Mouse (Mus musculus): ENCODE data around the gene Gm17622.

Gene Gm17622

DNA sequence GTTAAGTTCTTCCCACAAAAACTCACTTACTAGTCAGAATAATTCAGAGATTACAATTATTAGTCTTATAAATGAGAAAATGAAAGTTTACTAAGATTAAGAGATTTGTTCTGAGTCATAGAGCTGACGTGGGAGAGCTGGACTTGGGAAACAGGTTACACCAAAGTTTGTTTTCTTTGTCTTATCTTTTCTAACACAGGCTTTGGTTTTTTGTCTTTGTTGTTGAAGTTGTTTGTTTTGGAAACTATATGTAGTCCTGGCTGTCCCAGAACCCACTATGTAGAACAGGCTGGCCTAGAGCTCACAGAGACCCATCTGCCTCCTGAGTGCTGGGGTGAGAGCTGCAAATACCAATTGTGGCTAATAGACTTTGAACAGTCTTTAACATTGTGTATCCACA is 20.7 kb downstream of the Gm17622 start:
- no peak for DNase-seq (ENCODE audit: low spot score)

DNA sequence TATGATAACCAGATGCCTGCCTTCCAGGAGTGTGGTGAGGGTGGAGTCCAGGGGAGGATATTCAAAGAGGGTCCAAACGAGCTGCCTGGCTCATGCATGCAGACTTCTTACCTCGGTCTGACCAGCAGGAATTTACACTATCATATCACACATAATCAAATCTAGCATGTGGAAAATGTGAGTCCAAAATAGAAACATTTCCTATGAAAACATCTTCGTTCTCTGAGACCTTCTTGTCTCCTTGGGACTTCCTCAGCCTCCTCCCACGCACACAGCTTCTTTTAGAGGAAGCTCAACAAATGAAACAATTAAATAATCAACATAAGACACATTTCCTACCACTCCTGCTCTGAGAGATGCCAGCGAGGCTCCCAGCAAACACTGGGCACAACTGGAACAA is 21.4 kb downstream of the Gm17622 start:
- peak; percentile 11 for DNase-seq (ENCODE audit: low spot score)

DNA sequence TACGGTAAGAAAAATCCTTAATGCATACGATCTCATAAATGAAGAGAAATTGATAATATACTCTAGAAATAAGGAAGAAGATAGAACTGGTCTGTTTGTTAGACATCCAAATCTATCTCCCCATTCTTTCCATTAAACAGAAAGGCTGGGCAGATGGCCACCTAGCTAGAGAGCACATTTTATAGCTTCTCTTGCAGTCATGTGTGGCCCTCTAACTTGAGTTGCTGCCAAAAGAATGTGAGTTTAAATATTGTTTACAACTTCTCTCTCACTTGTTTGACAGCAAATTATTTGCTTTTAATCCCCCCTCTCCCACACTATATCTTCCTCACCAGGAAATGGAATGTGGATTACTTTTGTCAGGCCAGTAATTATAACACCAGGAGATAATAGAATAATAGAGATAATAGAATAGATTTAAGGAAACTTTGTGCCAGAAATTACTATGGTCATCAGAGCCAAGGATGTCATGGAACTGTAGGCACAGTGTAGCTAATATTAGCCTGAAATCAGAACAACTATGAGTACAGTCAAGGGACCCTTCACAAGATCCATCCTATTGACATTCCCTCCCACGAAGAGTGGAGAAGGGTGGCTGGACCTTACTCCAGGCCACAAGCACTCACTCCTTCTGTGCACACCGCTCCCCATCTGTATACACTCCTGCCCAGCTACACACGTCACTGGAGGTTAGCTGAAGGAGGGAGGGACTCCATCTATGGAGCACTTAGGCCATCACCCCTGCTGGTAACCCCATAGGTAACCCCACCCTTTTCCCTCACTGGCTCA is 23.8 kb downstream of the Gm17622 start:
- DNase-seq (ENCODE audit: low spot score) = no peak

DNA sequence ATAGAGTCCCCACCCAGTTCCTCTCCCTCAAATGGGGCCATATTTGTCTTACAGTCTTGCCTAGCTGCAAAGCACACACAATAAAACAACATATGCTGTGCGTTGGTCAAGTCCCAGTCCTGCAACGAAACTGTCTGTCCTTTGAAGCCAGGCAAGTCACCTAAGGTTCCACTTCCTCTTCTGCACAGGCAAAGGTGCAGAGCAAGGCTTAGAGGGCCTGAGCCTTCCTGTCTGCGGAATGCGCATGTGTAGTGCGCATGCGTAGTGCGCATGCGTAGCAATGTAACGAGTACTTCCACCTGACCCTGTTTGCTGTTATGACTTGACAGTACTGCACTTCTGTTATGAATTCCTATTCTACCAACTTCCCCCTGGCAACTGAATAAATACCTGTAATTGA is 25.7 kb downstream of the Gm17622 start:
- no peak for DNase-seq (ENCODE audit: low spot score)

DNA sequence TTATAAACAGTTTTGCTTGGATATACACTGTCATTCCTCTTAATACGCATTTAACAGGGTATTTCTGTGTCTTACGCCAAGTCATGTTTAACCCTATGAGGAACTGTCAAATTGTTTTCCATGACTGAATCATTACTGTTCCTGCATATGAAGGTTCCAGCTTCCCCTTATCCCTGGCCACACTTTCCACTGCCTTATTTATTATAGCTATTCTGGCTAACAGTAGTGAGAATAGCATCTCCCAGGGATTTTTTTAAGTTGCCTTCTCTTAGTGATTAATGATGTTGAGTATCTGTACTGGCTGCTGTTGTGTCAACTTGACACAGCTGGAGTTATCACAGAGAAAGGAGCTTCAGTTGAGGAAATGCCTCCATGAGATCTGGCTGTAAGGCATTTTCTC is 26.8 kb downstream of the Gm17622 start:
- no peak for DNase-seq (ENCODE audit: low spot score)

DNA sequence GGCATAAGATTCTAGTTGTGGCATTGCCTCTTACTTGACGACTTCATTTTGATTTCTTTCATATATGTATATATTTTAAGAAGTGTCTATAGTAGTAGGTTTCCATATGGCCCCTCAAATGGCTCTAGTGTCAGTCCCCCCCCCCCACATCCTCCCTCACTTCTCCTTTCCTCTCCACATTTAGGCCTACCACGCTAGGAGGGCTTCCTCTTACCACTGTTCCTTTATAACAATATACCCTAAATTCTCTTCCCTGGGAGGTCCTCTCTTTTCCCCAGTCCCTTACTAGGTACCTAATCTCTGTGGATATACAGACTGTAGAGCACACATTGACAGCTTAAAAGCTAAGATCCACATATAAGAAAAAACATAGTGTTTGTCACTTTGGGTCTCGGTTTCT is 30.8 kb downstream of the Gm17622 start:
- no peak for DNase-seq (ENCODE audit: low spot score)

DNA sequence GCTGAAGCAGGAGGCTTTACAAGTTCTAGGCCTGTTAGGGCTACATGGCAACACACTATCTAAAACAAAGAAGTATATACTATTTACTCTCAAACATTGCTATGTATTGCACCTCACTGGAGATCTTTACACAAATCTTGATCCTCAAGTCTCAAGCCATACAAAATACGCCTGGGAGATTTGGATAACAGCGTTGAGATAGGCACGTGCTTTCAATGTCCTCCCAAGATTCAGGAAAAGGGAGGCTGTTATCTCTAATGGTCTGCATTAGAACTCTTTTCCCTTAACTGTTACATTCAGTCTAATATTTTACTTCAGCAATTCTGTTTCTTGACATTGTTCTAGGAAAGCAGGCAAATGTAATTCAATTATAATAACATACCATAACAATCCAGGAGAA is 36.5 kb downstream of the Gm17622 start:
- DNase-seq (ENCODE audit: low spot score) = no peak

DNA sequence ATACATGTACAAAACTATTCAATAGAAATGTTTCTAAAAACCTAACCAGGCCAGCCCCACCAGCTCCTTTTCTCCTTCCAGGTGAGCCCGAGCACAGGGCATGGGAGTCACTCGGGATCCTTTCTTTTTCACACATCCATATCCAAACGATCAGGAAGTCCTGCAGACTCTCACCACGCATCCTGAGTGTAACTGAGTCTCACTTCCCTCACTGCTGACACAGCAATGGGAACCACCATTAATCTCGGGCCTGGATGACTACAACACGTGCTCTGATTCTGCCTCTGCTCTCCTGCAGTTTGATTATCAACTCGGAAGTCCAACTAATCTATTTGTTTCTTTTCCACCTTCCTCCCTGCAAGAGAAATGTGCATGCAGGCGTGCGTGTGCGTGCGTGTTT is 37.3 kb downstream of the Gm17622 start:
- no peak for DNase-seq (ENCODE audit: low spot score)

DNA sequence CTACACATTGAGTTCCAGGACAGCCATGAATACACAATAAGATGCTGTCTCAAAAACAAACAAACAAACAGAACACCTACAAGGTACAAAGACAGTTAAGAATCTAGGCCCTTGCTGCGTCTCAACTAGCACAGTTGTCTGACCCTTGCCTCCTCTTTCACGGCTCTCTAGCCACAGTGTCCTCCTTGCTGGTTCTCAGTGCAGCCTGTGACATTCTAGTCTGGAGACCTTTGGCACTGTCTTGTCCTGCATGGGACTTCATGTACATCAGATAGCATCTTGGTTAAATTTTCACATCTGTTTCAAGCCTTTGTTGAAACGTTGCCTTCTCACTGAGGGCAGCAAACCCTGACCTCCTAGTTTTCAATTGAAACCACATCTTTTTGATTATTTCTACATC is 38.2 kb downstream of the Gm17622 start:
- DNase-seq (ENCODE audit: low spot score) = no peak

DNA sequence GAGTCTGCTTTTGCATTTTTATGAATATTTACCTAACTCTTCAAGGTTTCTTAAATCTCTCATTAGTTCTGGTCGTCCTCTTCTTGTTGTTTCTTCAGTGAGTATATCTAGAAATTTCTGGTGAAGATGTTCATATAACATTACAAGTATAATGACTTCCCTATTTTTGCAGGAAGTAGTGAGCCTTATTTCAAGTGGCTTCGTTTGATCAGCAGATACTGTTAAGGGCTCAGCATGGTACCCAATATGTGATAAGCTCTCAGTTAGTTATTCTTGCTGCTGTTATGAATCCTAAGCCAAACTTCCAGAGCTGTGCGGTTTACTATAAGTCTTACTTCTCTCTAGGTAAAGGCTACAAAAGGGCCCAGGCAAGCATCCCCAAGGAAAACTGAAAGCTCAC is 39.0 kb downstream of the Gm17622 start:
- no peak for DNase-seq (ENCODE audit: low spot score)

DNA sequence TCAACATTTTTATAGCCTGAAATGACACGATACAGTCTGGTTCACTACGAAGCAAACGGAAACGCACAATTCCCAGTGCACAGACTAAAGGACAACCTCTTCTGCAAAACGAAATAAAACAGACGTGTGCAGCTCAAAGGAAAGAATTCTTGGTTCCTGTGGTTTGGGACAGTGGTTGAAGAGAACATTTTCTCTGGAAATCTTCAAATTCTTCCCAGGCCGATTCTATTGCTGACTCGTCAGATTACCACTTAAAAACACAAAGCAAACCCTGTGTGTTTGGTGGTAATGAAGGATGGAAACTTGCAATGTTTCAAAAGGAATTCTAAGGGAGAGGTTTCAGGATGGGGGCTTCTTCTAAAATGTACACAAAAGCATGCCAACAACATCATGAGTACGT is 39.5 kb downstream of the Gm17622 start:
- DNase-seq (ENCODE audit: low spot score) = no peak

DNA sequence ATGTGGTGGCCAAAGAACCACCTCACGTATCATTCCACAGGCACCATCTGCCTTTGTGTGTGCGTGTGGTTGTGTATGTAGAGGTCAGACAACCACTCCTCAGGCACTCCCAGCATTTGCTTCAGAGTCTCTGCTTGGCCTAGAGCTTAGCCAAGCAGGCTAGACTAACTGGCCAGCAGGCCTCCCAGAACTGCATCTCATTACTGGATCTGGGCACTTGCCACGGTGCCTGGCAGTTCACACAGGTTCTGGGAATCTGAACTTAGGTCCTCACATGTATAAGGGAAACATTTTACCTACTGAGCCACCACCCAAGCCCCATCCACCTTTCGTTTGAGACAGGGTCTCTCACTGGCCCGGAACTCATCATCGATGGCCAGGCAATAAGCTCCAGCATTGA is 41.6 kb downstream of the Gm17622 start:
- DNase-seq (ENCODE audit: low spot score) = no peak

DNA sequence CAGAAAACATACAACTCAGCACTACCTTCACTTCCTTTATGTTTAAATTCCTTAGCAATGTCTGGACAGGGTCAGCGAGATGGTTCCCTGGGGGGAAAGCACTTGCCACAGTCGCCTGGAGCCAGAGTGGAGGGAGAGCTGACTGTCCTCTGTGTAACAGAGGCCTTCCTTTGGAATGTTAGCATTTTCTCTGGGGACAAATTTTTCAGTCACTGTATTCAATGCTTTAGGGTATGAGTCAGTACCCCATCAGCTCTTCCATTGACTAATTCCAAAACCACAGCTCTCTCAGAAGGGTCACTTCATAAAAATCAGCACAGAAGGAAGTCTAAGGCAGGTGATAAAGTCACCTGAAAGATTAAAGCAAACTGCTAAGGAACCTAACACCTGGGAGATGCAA is 43.2 kb downstream of the Gm17622 start:
- no peak for DNase-seq (ENCODE audit: low spot score)

DNA sequence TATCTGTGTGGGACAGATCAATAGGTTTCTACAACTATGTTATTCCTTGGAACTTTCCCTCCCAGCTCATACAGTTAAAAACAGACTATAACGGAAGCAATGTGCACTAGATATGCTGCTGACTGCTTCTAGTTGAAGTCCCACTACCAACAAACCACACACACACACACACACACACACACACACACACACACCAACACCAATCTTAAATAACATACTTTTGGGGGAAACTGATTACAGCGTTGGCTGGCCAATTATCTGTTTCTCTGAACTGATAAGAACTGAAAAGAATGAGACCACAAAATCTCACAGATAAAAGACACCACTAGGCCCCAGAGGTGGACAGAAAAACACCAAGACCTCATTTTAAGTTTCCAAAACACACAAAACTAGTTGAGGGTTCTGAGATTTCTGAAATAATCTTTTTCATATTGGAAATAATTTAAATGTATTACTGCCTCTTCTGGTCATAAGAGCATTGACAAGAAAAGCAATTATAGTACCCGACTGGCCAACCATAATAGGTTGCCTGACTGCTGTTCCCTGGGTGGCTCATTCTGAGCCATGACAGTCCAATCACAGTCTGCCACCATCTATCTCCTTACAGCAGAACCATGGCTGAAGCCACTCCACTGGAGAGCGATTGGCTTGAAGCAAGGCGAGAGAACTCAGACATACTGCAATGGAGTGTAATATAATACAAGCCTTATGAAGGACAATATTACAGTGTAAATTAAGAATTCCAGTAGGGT is 46.5 kb downstream of the Gm17622 start:
- no peak for DNase-seq (ENCODE audit: low spot score)

DNA sequence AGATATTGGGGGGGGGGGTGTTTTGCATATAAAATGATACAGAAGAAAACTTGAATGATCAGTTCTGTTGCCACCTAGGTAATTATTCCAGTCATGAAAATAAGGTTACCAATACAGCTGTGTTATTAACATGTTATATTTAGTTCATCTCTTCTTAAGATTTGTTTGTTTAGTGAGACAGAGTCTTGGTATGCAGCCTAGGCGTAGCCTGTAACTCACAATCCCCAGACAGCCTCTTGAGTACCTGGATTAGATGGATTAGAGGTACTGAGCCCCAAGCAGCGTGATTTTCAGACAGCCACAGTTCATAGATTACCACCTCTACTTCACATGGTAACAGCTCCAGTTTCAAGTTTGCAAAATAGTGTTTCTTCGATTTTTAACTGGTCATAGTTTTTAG is 47.6 kb downstream of the Gm17622 start:
- DNase-seq (ENCODE audit: low spot score) = no peak

Data from MN1 (cell line).